16 mouse cellular contexts compared by ENCODE assay signal in genomic region chr3:131072661-131073060, GRCm38 (mm10).
"Had no signal": no experiment of that assay in that cellular context is flagged by ENCODE, and none has a peak within 500 bp of the region (broad histone marks: within the 10 kb centered on the region; RNA-seq: fewer than 3 reads in every experiment).

No protein-coding gene starts in this region.

- H3K4me3 ChIP-seq: limb, embryonic 15.5 days; liver, embryonic 13.5 days; lung, embryonic 15.5 days; megakaryocyte, embryonic 14.5 days had no signal

- H3K4me2 ChIP-seq: limb, embryonic 15.5 days; liver, embryonic 13.5 days; lung, embryonic 15.5 days; midbrain, embryonic 11.5 days had no signal

- H3K9me3 ChIP-seq: limb, embryonic 15.5 days; liver, embryonic 13.5 days; lung, embryonic 15.5 days had no signal

- H3K27me3 ChIP-seq: limb, embryonic 15.5 days; liver, embryonic 13.5 days; lung, embryonic 15.5 days had no signal

- H3K27ac ChIP-seq: limb, embryonic 15.5 days; liver, embryonic 13.5 days; lung, embryonic 15.5 days; macrophage had no signal

- DNase-seq: kidney, adult 18-20 months; kidney, postnatal 25 days; layer of hippocampus, adult 9-11 months; layer of hippocampus, postnatal 36 days; liver, embryonic 13.5 days; liver, postnatal 0 days; lung, postnatal 14 days; right cerebral cortex, postnatal 4 days; spleen, adult 18-20 months; thymus, adult 18-20 months; thymus, postnatal 36 days had no signal

- H3K36me3 ChIP-seq: limb, embryonic 15.5 days; liver, embryonic 13.5 days; lung, embryonic 15.5 days had no signal

- H3K4me1 ChIP-seq: limb, embryonic 15.5 days; liver, embryonic 13.5 days; lung, embryonic 15.5 days; megakaryocyte, embryonic 14.5 days had no signal

- H3K9ac ChIP-seq: limb, embryonic 15.5 days; liver, embryonic 13.5 days; liver, postnatal 0 days; lung, embryonic 15.5 days had no signal

- ATAC-seq: liver, postnatal 0 days had no signal
